Mouse (Mus musculus): ENCODE results near the gene Efhd2. TPM values are rescaled to one million over a fixed set of nuclear protein-coding genes. Genes with fewer than 3 reads are reported as not detected.

Gene Efhd2
- 40.7 and 41.8 TPM in 2 replicates for polyA plus RNA-seq (2016; fragmentation: Nextera tagmentation; extraction: Ambion mirVana)

GRCm38 (mm10) chr4:141874601-141875460, at the start of gene Efhd2:
Efhd2 (minus strand) TSS chr4:141874920.
- DNase-seq (ENCODE audit: low spot score): peak; percentile 85
- Histone ChIP-seq H3K4me1 (peaks cover 54% of the 10 kb centered on the region), H3K27ac (replicated peaks) (peak within 1 kb of the TSS; percentile 78)

GRCm38 (mm10) chr4:141923961-141924360, 49.2 kb upstream of the Efhd2 start:
- Histone ChIP-seq H3K27ac (replicated peaks) (no peak overlapping the region), H3K27me3 (replicated peaks; ENCODE audit: low read depth, poor library complexity, severe bottlenecking) (no peaks in the 10 kb centered on the region), H3K4me1 (peaks cover 10% of the 10 kb centered on the region), H3K9me3 (no peaks in the 10 kb centered on the region), H3K4me3 (no peak overlapping the region), H3K36me3 (replicated peaks) (no peaks in the 10 kb centered on the region)
- DNase-seq (ENCODE audit: low spot score): no peak
- 89% methylated on average over 11 of the region's 11 CpGs for WGBS

More at GRCm38 (mm10) chr4:141874601-141875460, at the start of gene Efhd2:
- Histone ChIP-seq H3K9me3 (no peaks in the 10 kb centered on the region), H3K36me3 (replicated peaks) (no peaks in the 10 kb centered on the region; the same call in 1 of the 2 replicates), H3K27me3 (replicated peaks; ENCODE audit: low read depth, poor library complexity, severe bottlenecking) (peaks cover 50% of the 10 kb centered on the region), H3K4me3 (peak within 1 kb of the TSS; percentile 70)
- under 1% methylated on average over 73 of the region's 73 CpGs for WGBS

- Histone ChIP-seq H3K9me3 (no peaks in the 10 kb centered on the region), H3K4me3 (no peak overlapping the region), H3K4me1 (peaks cover 30% of the 10 kb centered on the region), H3K36me3 (replicated peaks) (no peaks in the 10 kb centered on the region), H3K27me3 (replicated peaks; ENCODE audit: low read depth, poor library complexity, severe bottlenecking) (no peaks in the 10 kb centered on the region), H3K27ac (replicated peaks) (no peak overlapping the region)
- 89% methylated on average over 10 of the region's 10 CpGs for WGBS
- no peak for DNase-seq (ENCODE audit: low spot score)
These were observed 45.7 kb upstream of the Efhd2 start for GRCm38 (mm10) chr4:141920391-141920790.

- Histone ChIP-seq H3K9me3 (no peaks in the 10 kb centered on the region), H3K4me1 (peaks cover 43% of the 10 kb centered on the region), H3K36me3 (replicated peaks) (no peaks in the 10 kb centered on the region), H3K27ac (replicated peaks) (peak overlapping the region; percentile 27; the same call in 1 of the 2 replicates), H3K27me3 (replicated peaks; ENCODE audit: low read depth, poor library complexity, severe bottlenecking) (no peaks in the 10 kb centered on the region), H3K4me3 (no peak overlapping the region)
- DNase-seq (ENCODE audit: low spot score): no peak
- WGBS: 62% methylated on average over 7 of the region's 7 CpGs
These were observed 43.2 kb upstream of the Efhd2 start for GRCm38 (mm10) chr4:141917735-141918419.

- Histone ChIP-seq H3K4me1 (peaks cover 41% of the 10 kb centered on the region), H3K36me3 (replicated peaks) (no peaks in the 10 kb centered on the region), H3K27ac (replicated peaks) (peak overlapping the region; percentile 62; the same call in 1 of the 2 replicates), H3K4me3 (no peak overlapping the region), H3K27me3 (replicated peaks; ENCODE audit: low read depth, poor library complexity, severe bottlenecking) (no peaks in the 10 kb centered on the region), H3K9me3 (no peaks in the 10 kb centered on the region)
- 34% methylated on average over 7 of the region's 7 CpGs for WGBS
- peak; percentile 56 for DNase-seq (ENCODE audit: low spot score)
These were observed 39.3 kb upstream of the Efhd2 start for GRCm38 (mm10) chr4:141914040-141914439.

- DNase-seq (ENCODE audit: low spot score): peak; percentile 30
- 66% methylated on average over 13 of the region's 13 CpGs for WGBS
- H3K9me3 ChIP-seq: no peaks in the 10 kb centered on the region
- H3K27ac ChIP-seq (replicated peaks): peak overlapping the region; percentile 62
- H3K4me3 ChIP-seq: no peak overlapping the region
- no peaks in the 10 kb centered on the region for H3K27me3 ChIP-seq (replicated peaks; ENCODE audit: low read depth, poor library complexity, severe bottlenecking)
- H3K36me3 ChIP-seq (replicated peaks): no peaks in the 10 kb centered on the region
- peaks cover 38% of the 10 kb centered on the region for H3K4me1 ChIP-seq
These were observed 38.7 kb upstream of the Efhd2 start for GRCm38 (mm10) chr4:141913201-141913993.

- H3K4me1 ChIP-seq: peaks cover 33% of the 10 kb centered on the region
- DNase-seq (ENCODE audit: low spot score): no peak
- peaks cover 20% of the 10 kb centered on the region for H3K27me3 ChIP-seq (replicated peaks; ENCODE audit: low read depth, poor library complexity, severe bottlenecking)
- WGBS: 84% methylated on average over 9 of the region's 9 CpGs
- H3K9me3 ChIP-seq: no peaks in the 10 kb centered on the region
- H3K36me3 ChIP-seq (replicated peaks): no peaks in the 10 kb centered on the region
- H3K4me3 ChIP-seq: no peak overlapping the region
- no peak overlapping the region for H3K27ac ChIP-seq (replicated peaks)
These were observed 30.0 kb upstream of the Efhd2 start for GRCm38 (mm10) chr4:141904710-141905109.

GRCm38 (mm10) chr4:141902479-141902858, 27.7 kb upstream of the Efhd2 start:
- H3K27me3 ChIP-seq (replicated peaks; ENCODE audit: low read depth, poor library complexity, severe bottlenecking): peaks cover 31% of the 10 kb centered on the region
- H3K4me3 ChIP-seq: no peak overlapping the region
- no peaks in the 10 kb centered on the region for H3K36me3 ChIP-seq (replicated peaks)
- 89% methylated on average over 8 of the region's 8 CpGs for WGBS
- peak overlapping the region; percentile 71 for H3K27ac ChIP-seq (replicated peaks)
- H3K4me1 ChIP-seq: peaks cover 55% of the 10 kb centered on the region
- no peak for DNase-seq (ENCODE audit: low spot score)
- H3K9me3 ChIP-seq: no peaks in the 10 kb centered on the region

GRCm38 (mm10) chr4:141901711-141902478, 27.2 kb upstream of the Efhd2 start:
- 47% methylated on average over 17 of the region's 17 CpGs for whole genome bisulfite sequencing
- no peak for DNase-seq (ENCODE audit: low spot score)
- H3K9me3 ChIP-seq: no peaks in the 10 kb centered on the region
- H3K36me3 ChIP-seq (replicated peaks): no peaks in the 10 kb centered on the region
- H3K27ac ChIP-seq (replicated peaks): peak overlapping the region; percentile 71
- H3K4me3 ChIP-seq: no peak overlapping the region
- peaks cover 57% of the 10 kb centered on the region for H3K4me1 ChIP-seq
- H3K27me3 ChIP-seq (replicated peaks; ENCODE audit: low read depth, poor library complexity, severe bottlenecking): peaks cover 31% of the 10 kb centered on the region

GRCm38 (mm10) chr4:141900421-141900820, 25.7 kb upstream of the Efhd2 start:
- Histone ChIP-seq H3K4me1 (peaks cover 62% of the 10 kb centered on the region), H3K4me3 (no peak overlapping the region), H3K27me3 (replicated peaks; ENCODE audit: low read depth, poor library complexity, severe bottlenecking) (peaks cover 36% of the 10 kb centered on the region), H3K36me3 (replicated peaks) (no peaks in the 10 kb centered on the region), H3K27ac (replicated peaks) (peak overlapping the region; percentile 32), H3K9me3 (no peaks in the 10 kb centered on the region)
- WGBS: 64% methylated on average over 11 of the region's 11 CpGs
- DNase-seq (ENCODE audit: low spot score): no peak

- H3K9me3 ChIP-seq: no peaks in the 10 kb centered on the region
- no peaks in the 10 kb centered on the region for H3K36me3 ChIP-seq (replicated peaks)
- peak overlapping the region; percentile 32 for H3K27ac ChIP-seq (replicated peaks)
- peak; percentile 39 for DNase-seq (ENCODE audit: low spot score)
- 4% methylated on average over 8 of the region's 8 CpGs for WGBS
- H3K27me3 ChIP-seq (replicated peaks; ENCODE audit: low read depth, poor library complexity, severe bottlenecking): peaks cover 35% of the 10 kb centered on the region
- H3K4me1 ChIP-seq: peaks cover 62% of the 10 kb centered on the region
- peak overlapping the region; percentile 11; the same call in 1 of the 2 replicates for H3K4me3 ChIP-seq
These were observed 25.2 kb upstream of the Efhd2 start for GRCm38 (mm10) chr4:141899936-141900335.
